Mouse (Mus musculus) heart, postnatal 0 days (tissue): Measurements from ENCODE around the gene Spata3.

ENCODE experiments used
- CTCF ChIP-seq: IDR thresholded peaks from 2 replicates; pipeline ENCODE4 v1.5.1; 2016; ENCODE audit warnings: antibody characterized with exemption, control low read depth, low read depth
- EP300 ChIP-seq: IDR thresholded peaks from 2 replicates; pipeline ENCODE4 v1.6.1; 2016; ENCODE audit warnings: antibody characterized with exemption, low read depth

GRCm38 (mm10) chr1:86056284-86056683 lies 39.7 kb downstream of the Spata3 start:
- TF ChIP-seq CTCF: no peak
- no peak for TF ChIP-seq EP300
